Mouse (Mus musculus) layer of hippocampus, postnatal 36 days (tissue): ENCODE measurements at regions not wholly inside any gene's neighbourhood (a gene's known extent, or its start where the extent isn't known, plus 50 kb on each side); places are given as distances from the start of the nearest gene placed in this dataset.

Experiments
- DNase-seq, 2 experiments: peaks; one replicate each; pipeline ENCODE4 v3.0.0; 2022

DNA sequence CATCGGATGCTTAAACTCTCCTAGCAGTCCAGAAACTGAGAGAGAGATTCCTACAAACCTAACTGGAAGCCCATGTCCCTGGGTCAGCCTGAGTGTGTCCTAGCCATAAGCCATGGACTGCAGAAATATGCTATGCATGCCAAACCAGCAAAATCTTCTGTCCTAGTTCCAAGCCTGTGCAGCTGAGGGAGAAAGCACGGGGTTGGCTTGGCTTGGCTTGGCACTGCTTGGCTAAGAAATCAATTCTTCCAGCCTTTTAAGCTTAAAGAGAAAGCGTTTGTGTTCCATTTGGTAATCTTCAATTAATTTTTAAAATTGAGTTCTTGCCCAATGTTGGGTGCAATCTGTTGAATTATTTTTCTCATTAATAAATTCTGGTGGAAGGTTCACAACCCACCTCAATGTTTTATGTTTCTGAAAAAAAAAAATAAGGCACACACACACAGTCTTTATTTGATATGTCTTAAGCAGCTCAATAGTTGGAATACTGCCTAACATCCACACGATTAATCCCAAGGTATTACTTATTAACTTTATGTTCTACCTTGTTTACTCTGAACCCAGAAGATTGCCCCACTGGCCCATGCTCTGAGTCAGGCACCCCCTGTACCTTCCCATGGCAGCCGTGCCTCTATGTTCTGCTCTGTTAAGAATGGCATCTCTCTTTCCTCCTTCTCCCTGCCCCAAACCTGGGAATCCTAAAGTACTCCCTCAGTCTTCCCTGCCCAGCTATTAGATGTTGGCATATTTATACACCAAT is 1083.0 kb upstream of the Dsel start:
- peak in 1 of 2 experiments; percentile 9 for DNase-seq
